Mouse (Mus musculus) stomach, embryonic 15.5 days (tissue): ENCODE measurements around the gene Hist1h2ah. TPM values are rescaled to one million over a fixed set of nuclear protein-coding genes. Genes with fewer than 3 reads are reported as not detected.

Experiments
- ATAC-seq: fragments of 200-750 bp; cut with Nextera tagmentation; 2 replicates; pipeline ENCODE4 v1.8.0; 2017; ENCODE audit warnings: low read depth, moderate number of reproducible peaks, moderate TSS enrichment; ENCODE audit not compliant: insufficient read depth, low FRiP score
- H3K27ac ChIP-seq: fragments of 300-500 bp; sonication (generic); 2 replicates; pipeline ENCODE4 v1.5.1; 2015; ENCODE audit warnings: mild to moderate bottlenecking, inconsistent platforms
- H3K27me3 ChIP-seq: fragments of 300-500 bp; sonication (generic); replicated peaks from 2 replicates; pipeline ENCODE4 v1.6.1; 2015; ENCODE audit warnings: inconsistent platforms
- H3K36me3 ChIP-seq: fragments of 300-500 bp; sonication (generic); 2 replicates; pipeline ENCODE4 v1.6.1; 2015; ENCODE audit warnings: inconsistent platforms
- H3K4me1 ChIP-seq: fragments of 300-500 bp; sonication (generic); 2 replicates; pipeline ENCODE4 v1.6.1; 2015; ENCODE audit warnings: inconsistent platforms
- H3K4me2 ChIP-seq: fragments of 300-500 bp; sonication (generic); 2 replicates; pipeline ENCODE4 v1.6.1; 2015; ENCODE audit warnings: mild to moderate bottlenecking, inconsistent platforms
- H3K4me3 ChIP-seq: fragments of 300-500 bp; sonication (generic); replicated peaks from 2 replicates; pipeline ENCODE4 v1.5.1; 2015; ENCODE audit warnings: inconsistent platforms
- H3K9ac ChIP-seq: fragments of 300-500 bp; sonication (generic); 2 replicates; pipeline ENCODE4 v1.6.1; 2015; ENCODE audit warnings: inconsistent platforms
- H3K9me3 ChIP-seq: fragments of 300-500 bp; sonication (generic); 2 replicates; pipeline ENCODE4 v1.6.1; 2016; ENCODE audit warnings: inconsistent platforms
- WGBS: fragments of 180-500 bp; shearing (Covaris S2); methylation state at CpG from one replicate; pipeline ENCODE4 v1.1.7; 2015; 5-methylcytosine and 5-hydroxymethylcytosine counted together
- polyA plus RNA-seq: library from polyadenylated mRNA; unstranded; fragments of >200 nt; fragmentation: Nextera tagmentation; extraction: Ambion mirVana; gene quantifications from 2 replicates; pipeline ENCODE4 v1.2.1, GENCODE M21; 2015

Gene Hist1h2ah
- polyA plus RNA-seq, 1 experiment from 2014 or later: 13.3 TPM

DNA sequence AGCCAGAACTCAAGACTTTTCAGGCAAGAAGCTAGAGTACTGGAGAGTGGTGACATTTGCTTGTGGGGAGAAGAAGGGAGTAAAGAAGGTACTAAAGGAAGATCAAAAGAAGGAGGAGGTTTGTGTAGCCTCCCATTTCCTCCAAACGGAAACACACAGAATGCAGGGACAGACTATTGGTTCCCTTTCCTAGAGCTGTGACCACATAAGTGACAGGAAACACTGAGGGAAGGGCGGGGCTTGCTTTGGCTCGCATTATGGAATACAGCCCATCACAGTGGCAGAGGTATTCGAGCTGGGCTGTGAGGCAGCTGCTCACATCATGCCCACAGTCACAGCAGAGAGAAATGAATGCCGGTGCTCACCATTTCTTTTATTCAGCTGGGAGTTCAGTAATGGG lies 33.5 kb downstream of the Hist1h2ah start:
- Histone ChIP-seq H3K27me3 (peaks cover 91% of the 10 kb centered on the region), H3K4me1 (peaks cover 10% of the 10 kb centered on the region), H3K36me3 (no peaks in the 10 kb centered on the region), H3K4me3 (no peak overlapping the region), H3K9me3 (no peaks in the 10 kb centered on the region), H3K27ac (no peak overlapping the region), H3K4me2 (no peak overlapping the region), H3K9ac (no peak overlapping the region)
- WGBS: 23% methylated on average over 5 of the region's 5 CpGs
- ATAC-seq: no peak

DNA sequence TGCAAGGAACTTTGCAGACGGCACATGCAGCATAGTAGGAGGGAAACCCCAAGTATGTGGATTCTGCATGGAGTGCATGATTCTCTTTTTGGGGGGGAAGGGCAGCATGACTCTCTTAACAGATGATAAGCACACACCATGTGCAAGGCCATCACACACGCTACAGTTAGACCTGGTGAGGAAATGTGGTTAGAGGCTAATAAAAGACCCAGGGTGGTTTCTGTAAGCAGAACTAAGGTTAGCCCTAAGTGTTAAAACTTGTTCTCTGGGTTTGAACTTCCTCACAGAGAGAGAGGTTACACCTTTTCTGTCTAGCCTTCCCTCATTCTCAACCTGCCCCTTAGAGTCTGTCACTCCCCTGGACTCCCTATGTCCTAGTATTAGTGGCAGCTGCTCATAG lies 34.0 kb downstream of the Hist1h2ah start:
- Histone ChIP-seq H3K27ac (no peak overlapping the region), H3K27me3 (peaks cover 91% of the 10 kb centered on the region), H3K9ac (no peak overlapping the region), H3K36me3 (no peaks in the 10 kb centered on the region), H3K9me3 (no peaks in the 10 kb centered on the region), H3K4me2 (no peak overlapping the region), H3K4me1 (peaks cover 6% of the 10 kb centered on the region; the same call in 1 of the 2 replicates), H3K4me3 (no peak overlapping the region)
- 57% methylated on average over 2 of the region's 2 CpGs for WGBS
- no peak for ATAC-seq

DNA sequence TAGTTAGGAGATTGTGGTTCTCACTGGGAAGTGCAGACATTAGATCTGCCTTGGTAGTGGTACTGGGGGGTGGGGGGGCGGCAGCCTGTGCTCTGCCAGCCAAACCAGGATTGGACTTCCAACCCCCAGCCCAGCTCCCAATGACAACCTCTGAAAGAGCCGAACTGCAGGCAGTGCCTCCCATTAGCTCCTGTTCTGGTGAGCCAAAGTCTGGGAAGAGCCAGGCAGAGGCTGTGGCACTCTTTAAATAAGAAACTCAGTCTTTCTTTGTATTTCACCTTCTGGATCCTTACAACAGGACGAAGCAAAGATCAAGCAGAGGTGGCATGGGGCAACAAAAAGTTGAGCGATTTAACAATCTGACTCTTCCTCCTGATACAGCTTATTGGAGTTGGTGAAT lies 36.2 kb downstream of the Hist1h2ah start:
- Histone ChIP-seq H3K27ac (no peak overlapping the region), H3K27me3 (peaks cover 74% of the 10 kb centered on the region), H3K36me3 (no peaks in the 10 kb centered on the region), H3K4me1 (peaks cover 12% of the 10 kb centered on the region; the same call in 1 of the 2 replicates), H3K9me3 (no peaks in the 10 kb centered on the region), H3K4me3 (no peak overlapping the region), H3K9ac (no peak overlapping the region), H3K4me2 (no peak overlapping the region)
- ATAC-seq: no peak
- WGBS: 41% methylated on average over 4 of the region's 4 CpGs

DNA sequence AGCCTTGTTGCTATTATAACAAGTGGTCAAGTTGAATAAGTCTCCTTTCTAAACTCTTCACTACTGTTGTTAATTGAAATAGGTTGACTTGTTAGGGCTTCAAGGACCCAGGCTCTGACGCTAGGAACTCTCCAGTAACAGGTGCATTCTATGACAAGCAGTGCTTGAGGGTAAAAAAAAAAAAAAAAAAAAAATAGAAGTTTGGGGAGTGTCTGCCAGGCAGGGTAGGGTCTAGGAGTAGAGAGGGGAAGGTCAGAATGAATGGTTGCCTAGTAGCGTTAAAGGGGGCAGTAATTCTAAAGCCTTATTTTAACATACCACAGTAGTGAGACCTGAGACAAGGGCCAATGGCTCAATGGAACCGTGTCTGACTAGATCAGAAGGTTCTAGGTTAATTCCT lies 37.0 kb downstream of the Hist1h2ah start:
- Histone ChIP-seq H3K27me3 (peaks cover 66% of the 10 kb centered on the region), H3K4me2 (no peak overlapping the region), H3K9me3 (no peaks in the 10 kb centered on the region), H3K4me1 (peaks cover 12% of the 10 kb centered on the region; the same call in 1 of the 2 replicates), H3K36me3 (no peaks in the 10 kb centered on the region), H3K9ac (no peak overlapping the region), H3K27ac (no peak overlapping the region), H3K4me3 (no peak overlapping the region)
- ATAC-seq: no peak
- WGBS: 31% methylated on average over 3 of the region's 3 CpGs

DNA sequence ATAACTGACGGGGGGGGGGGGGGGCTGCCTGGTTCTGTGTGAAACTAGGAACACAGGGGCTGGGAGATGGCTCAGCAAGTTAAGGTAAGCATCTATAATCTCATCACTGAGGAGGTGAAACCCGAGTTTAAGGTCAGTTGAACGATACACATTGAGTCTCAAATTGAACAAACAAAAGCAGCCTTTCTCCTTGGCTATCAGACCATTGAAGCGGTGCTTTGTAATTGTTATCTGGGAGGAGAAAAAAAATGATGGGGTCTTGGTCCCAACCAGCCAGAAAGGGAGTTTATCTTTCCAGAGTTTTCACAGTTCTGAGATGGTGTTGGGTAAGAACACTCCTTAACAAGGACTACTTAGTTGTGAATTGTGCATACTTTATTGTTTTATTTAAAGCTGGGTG lies 37.5 kb downstream of the Hist1h2ah start:
- ATAC-seq: no peak
- WGBS: 10% methylated on average over 4 of the region's 4 CpGs
- Histone ChIP-seq H3K9me3 (no peaks in the 10 kb centered on the region), H3K9ac (no peak overlapping the region), H3K4me3 (no peak overlapping the region), H3K4me2 (no peak overlapping the region), H3K4me1 (peaks cover 12% of the 10 kb centered on the region; the same call in 1 of the 2 replicates), H3K27me3 (peaks cover 63% of the 10 kb centered on the region), H3K27ac (no peak overlapping the region), H3K36me3 (no peaks in the 10 kb centered on the region)

DNA sequence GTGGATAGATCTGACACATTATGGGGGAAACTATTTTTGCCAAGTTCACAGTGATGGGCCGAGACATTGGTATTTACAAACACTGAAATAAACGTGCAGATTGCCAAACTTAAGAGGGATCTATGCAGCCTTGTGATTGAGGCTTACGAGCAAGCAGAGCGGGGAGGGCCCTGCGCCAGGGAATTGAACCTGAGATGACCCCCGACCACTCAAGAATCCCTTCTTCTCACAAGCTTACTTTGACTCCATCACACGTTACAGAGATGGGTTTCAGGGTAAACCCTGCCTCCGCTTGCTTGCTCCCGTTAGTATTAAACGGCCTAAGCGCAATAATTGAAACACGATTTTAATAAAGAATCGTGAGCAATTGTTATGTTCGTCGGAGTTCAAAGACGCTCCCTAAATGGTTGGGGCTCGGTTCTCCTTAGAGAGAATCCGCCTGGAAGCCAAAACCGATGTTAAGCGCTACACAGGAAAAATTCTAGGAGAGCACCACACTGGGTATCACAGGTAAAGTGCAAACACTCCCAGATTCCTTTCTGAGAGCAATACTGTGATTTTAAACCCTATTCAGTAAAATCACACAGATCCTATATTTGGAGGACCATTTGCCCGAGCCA lies 38.1 kb downstream of the Hist1h2ah start:
- WGBS: 3% methylated on average over 21 of the region's 21 CpGs
- H3K9ac ChIP-seq: no peak overlapping the region
- H3K36me3 ChIP-seq: no peaks in the 10 kb centered on the region
- H3K4me1 ChIP-seq: peaks cover 12% of the 10 kb centered on the region; the same call in 1 of the 2 replicates
- no peaks in the 10 kb centered on the region for H3K9me3 ChIP-seq
- H3K4me3 ChIP-seq: peak overlapping the region; percentile 23; the same call in 1 of the 2 replicates
- no peak overlapping the region for H3K27ac ChIP-seq
- H3K4me2 ChIP-seq: peak overlapping the region; percentile 44
- no peak for ATAC-seq
- peaks cover 65% of the 10 kb centered on the region for H3K27me3 ChIP-seq

DNA sequence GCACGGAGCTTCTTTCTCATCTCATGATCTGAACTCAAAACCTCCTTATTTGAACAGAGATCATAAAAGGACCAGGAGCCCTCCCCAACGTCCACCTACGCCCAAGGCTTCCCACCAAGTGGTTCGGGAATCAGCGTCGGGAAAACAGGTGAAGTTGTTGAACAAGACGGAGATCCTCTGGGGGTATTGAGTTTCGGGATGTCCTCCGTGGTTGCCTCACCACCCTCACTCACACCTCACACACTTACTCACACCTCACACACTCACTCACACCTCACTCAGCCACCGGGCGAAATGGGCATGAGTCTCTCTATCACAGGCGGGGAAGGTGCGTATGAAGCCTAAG lies 38.6 kb downstream of the Hist1h2ah start:
- H3K27me3 ChIP-seq: peaks cover 61% of the 10 kb centered on the region
- H3K4me1 ChIP-seq: peaks cover 12% of the 10 kb centered on the region; the same call in 1 of the 2 replicates
- peak overlapping the region; percentile 44 for H3K4me2 ChIP-seq
- no peaks in the 10 kb centered on the region for H3K9me3 ChIP-seq
- H3K27ac ChIP-seq: no peak overlapping the region
- H3K36me3 ChIP-seq: no peaks in the 10 kb centered on the region
- ATAC-seq: no peak
- WGBS: 2% methylated on average over 13 of the region's 13 CpGs
- H3K4me3 ChIP-seq: peak overlapping the region; percentile 23
- H3K9ac ChIP-seq: no peak overlapping the region

DNA sequence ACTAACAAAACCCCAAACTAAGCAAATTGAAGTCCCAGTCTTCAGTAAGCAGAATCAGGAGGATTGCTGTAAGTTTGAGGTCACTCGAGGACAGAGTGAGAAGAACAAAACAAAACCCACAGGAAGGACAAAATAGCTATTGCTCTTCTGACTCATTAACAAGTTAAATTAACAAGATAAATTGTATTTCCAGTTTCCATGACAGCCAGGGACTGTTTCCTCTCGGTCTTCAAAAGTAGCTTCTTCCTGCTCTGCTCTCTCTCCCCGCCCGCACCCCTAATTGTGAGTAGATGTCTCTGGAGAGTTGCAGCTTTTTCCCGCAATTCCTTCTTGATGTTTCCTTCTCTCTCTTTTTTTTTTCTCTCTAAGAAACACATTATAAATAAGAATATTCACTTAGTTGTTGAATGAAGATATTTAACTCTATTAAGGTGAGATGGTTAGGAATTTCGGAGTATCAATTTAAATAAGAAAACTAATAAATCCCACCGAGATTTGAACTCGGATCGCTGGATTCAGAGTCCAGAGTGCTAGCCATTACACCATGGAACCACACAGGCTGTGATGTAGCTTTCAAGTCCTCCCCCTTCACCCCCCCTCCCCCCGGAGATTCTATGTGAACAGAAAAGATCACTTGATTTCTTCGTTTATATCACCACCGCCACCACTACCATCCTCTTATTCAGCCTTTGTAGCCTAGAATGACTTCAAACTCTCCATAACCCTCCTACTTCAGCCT lies 39.1 kb downstream of the Hist1h2ah start:
- 3% methylated on average over 12 of the region's 12 CpGs for WGBS
- H3K27ac ChIP-seq: no peak overlapping the region
- H3K4me2 ChIP-seq: peak overlapping the region; percentile 67
- H3K4me1 ChIP-seq: peaks cover 12% of the 10 kb centered on the region; the same call in 1 of the 2 replicates
- ATAC-seq: no peak
- no peaks in the 10 kb centered on the region for H3K9me3 ChIP-seq
- H3K36me3 ChIP-seq: no peaks in the 10 kb centered on the region
- peaks cover 56% of the 10 kb centered on the region for H3K27me3 ChIP-seq
- H3K4me3 ChIP-seq: peak overlapping the region; percentile 42
- H3K9ac ChIP-seq: no peak overlapping the region

DNA sequence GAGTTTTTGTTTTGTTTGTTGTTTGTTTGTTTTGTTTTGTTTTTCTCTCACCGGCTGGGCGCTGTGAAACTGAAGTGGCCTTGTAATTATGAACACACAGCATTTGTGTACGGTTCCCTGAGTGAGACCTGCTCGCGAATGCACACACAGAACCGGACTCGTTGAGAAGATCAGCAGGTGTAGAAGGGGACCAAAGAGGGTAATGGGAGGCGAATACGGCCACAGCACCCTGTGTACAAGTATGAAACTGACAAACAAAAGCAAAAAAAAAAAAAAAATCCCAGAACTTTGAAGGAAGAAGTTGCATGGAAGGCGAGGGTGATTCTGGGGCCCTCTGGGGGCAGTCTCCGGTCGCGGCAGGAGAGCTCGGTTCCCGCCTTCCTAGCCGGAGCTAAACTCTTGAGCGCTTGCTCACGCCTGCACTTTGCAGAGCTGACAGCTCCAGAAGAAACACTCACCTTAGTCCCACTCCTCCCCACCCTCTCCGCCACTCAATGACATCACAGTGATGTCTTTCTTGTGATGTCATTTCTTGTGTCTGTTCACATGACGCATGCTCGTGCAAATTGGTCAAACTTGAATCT lies 39.9 kb downstream of the Hist1h2ah start:
- Histone ChIP-seq H3K9me3 (no peaks in the 10 kb centered on the region), H3K27ac (no peak overlapping the region), H3K36me3 (no peaks in the 10 kb centered on the region), H3K27me3 (peaks cover 49% of the 10 kb centered on the region), H3K9ac (no peak overlapping the region), H3K4me3 (peak overlapping the region; percentile 42), H3K4me2 (peak overlapping the region; percentile 67), H3K4me1 (peaks cover 12% of the 10 kb centered on the region; the same call in 1 of the 2 replicates)
- no peak for ATAC-seq
- 2% methylated on average over 21 of the region's 21 CpGs for WGBS

DNA sequence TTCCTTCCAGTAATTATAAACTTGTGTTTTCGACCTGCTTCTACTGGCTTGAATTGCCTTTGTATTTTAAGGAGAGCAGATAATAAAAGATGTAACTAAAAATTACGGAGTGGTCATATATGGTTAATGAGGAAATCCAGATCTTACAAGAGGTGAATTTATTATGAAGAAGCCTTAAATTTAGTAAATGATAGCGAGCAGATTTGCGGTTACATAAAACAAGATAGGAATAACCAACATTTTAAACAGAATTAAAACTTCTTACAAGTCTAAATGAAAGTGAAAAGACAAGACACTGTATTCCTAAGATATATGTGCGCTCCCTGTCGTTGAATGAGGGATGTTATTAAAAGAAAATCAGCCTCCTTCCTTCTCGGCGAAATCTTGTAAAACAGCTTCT lies 40.5 kb downstream of the Hist1h2ah start:
- Histone ChIP-seq H3K36me3 (no peaks in the 10 kb centered on the region), H3K9ac (no peak overlapping the region), H3K4me2 (peak overlapping the region; percentile 67), H3K27me3 (peaks cover 43% of the 10 kb centered on the region), H3K4me3 (peak overlapping the region; percentile 42), H3K4me1 (peaks cover 12% of the 10 kb centered on the region; the same call in 1 of the 2 replicates), H3K27ac (no peak overlapping the region), H3K9me3 (no peaks in the 10 kb centered on the region)
- 5% methylated on average over 8 of the region's 8 CpGs for WGBS
- ATAC-seq: no peak

DNA sequence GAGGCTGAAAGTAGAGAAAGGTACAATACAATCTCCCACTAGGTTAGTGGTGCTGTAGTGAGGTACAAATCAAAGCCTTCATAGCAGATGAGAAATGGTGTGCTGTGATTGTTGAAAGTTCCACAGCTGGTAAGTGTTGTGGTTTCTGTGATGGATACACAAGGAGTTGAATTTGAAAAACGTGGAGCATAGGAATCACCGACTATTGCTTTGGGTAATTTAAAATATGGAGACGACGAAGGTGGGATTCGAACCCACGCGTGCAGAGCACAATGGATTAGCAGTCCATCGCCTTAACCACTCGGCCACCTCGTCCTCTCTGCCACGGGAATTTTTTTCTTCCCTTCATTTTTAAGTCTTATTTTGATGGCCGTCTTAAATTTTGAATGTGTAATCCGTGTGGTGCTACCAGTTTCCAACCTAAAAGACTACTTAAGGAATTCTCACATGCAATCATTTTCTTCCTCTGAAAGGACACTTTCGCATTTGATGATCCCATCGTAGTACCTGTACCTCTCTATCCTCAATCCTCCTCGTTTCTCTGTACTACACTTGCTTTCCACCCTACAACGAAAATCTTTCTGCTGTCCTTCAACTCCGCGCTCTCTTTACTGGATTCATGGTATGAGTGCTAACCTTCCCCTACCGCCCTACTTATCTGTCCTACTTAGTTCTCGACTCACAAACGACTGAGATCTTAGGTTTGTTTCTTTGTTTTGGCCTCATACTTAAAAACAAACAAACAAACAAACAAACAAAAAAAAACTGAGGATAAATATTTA lies 41.2 kb downstream of the Hist1h2ah start:
- H3K27ac ChIP-seq: no peak overlapping the region
- peaks cover 12% of the 10 kb centered on the region; the same call in 1 of the 2 replicates for H3K4me1 ChIP-seq
- peaks cover 36% of the 10 kb centered on the region for H3K27me3 ChIP-seq
- no peak overlapping the region; the same call in 1 of the 2 replicates for H3K4me3 ChIP-seq
- peak overlapping the region; percentile 26; the same call in 1 of the 2 replicates for H3K4me2 ChIP-seq
- ATAC-seq: peak; percentile 27; the same call in 1 of the 2 replicates
- H3K9me3 ChIP-seq: no peaks in the 10 kb centered on the region
- no peak overlapping the region for H3K9ac ChIP-seq
- H3K36me3 ChIP-seq: no peaks in the 10 kb centered on the region
- 5% methylated on average over 22 of the region's 22 CpGs for WGBS
